Mouse (Mus musculus): ENCODE measurements at regions not wholly inside any gene's neighbourhood (a gene's known extent, or its start where the extent isn't known, plus 50 kb on each side); places are given as distances from the start of the nearest gene placed in this dataset.

GRCm38 (mm10) chr10:70380041-70380651 lies 60.1 kb upstream of the Fam13c start:
- peak overlapping the region; percentile 53 for H3K27ac ChIP-seq
- WGBS, result 43% methylated on average over 7 of the region's 7 CpGs
- no peaks in the 10 kb centered on the region for H3K9me3 ChIP-seq
- H3K4me3 ChIP-seq, result no peak overlapping the region
- no peaks in the 10 kb centered on the region for H3K36me3 ChIP-seq (replicated peaks)
- no peaks in the 10 kb centered on the region for H3K27me3 ChIP-seq (ENCODE audit: poor library complexity, severe bottlenecking)
- no peak for DNase-seq (ENCODE audit: extremely low spot score, low spot score)
- peaks cover 8% of the 10 kb centered on the region for H3K4me1 ChIP-seq

GRCm38 (mm10) chr10:70384689-70385088 lies 55.6 kb upstream of the Fam13c start:
- Histone ChIP-seq H3K4me1 (peaks cover 11% of the 10 kb centered on the region), H3K27ac (no peak overlapping the region), H3K4me3 (no peak overlapping the region), H3K9me3 (peaks cover 4% of the 10 kb centered on the region), H3K36me3 (replicated peaks) (no peaks in the 10 kb centered on the region), H3K27me3 (ENCODE audit: poor library complexity, severe bottlenecking) (no peaks in the 10 kb centered on the region)
- WGBS, result 87% methylated on average over 4 of the region's 4 CpGs
- DNase-seq (ENCODE audit: extremely low spot score, low spot score), result no peak

- Histone ChIP-seq H3K27me3 (ENCODE audit: poor library complexity, severe bottlenecking) (no peaks in the 10 kb centered on the region), H3K36me3 (replicated peaks) (no peaks in the 10 kb centered on the region), H3K9me3 (peaks cover 4% of the 10 kb centered on the region), H3K4me1 (peaks cover 5% of the 10 kb centered on the region; the same call in 1 of the 2 replicates), H3K4me3 (no peak overlapping the region), H3K27ac (no peak overlapping the region)
- no peak for DNase-seq (ENCODE audit: extremely low spot score, low spot score)
- WGBS, result 90% methylated on average over 5 of the region's 5 CpGs
Observed at GRCm38 (mm10) chr10:70387729-70388128, 52.6 kb upstream of the Fam13c start.
